Mouse (Mus musculus): ENCODE results near the gene Gm6882. TPM values are rescaled to one million over a fixed set of nuclear protein-coding genes. Genes with fewer than 3 reads are reported as not detected.
"Not testable (repeated sequence)": the region's sequence is repeated elsewhere in the genome, so short reads cannot be mapped to it uniquely, and the experiment has no call there.

Gm6882 gene
- polyA plus RNA-seq (2016; fragmentation: Nextera tagmentation; extraction: Ambion mirVana): not detected in 2 replicates

DNA sequence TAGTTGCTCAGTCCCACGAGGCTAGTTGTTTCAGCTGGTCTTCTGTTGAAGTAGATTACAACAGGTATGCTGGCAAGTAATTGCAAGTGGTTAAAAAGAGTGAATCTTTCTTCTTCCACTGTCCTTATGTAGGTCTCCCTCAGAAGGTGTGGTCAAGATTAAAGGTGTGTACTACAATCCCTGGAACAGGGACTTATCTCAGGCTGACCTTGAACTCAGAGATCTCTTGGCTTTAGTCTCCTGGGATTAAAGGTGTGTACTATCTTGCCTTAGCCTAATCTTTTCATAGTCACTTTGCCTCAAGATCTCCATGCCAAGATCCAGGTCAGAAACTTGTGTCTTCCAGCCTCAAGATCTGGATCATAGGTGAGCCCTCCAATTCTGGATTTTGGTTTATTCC is at the start of gene Gm6882:
TSS of gene Gm6882 (minus strand) at position 101 of the 400 bp plus-strand sequence.
- H3K9ac ChIP-seq; H3K4me3 ChIP-seq; H3K4me2 ChIP-seq (replicated peaks); H3K9me3 ChIP-seq (replicated peaks); ATAC-seq (ENCODE audit: low FRiP score); H3K27ac ChIP-seq; H3K27me3 ChIP-seq; H3K36me3 ChIP-seq; H3K4me1 ChIP-seq: not testable (repeated sequence)
- WGBS: 35% methylated on average over 1 of the region's 1 CpGs

Other genes with a start within 250 kb of the Gm6882 start
- not detected in 2 replicates for gene Gm5157, start 242.3 kb downstream of the Gm6882 start, polyA plus RNA-seq (2016; fragmentation: Nextera tagmentation; extraction: Ambion mirVana)
- not detected in 2 replicates for gene Vmn1r124, start 172.1 kb downstream of the Gm6882 start, polyA plus RNA-seq (2016; fragmentation: Nextera tagmentation; extraction: Ambion mirVana)
- gene Vmn1r125, start 160.6 kb downstream of the Gm6882 start, polyA plus RNA-seq (2016; fragmentation: Nextera tagmentation; extraction: Ambion mirVana): not detected in 2 replicates
- not detected in 2 replicates for gene Vmn1r126, start 131.3 kb downstream of the Gm6882 start, polyA plus RNA-seq (2016; fragmentation: Nextera tagmentation; extraction: Ambion mirVana)
- gene Vmn1r127, start 112.9 kb downstream of the Gm6882 start, polyA plus RNA-seq (2016; fragmentation: Nextera tagmentation; extraction: Ambion mirVana): not detected in 2 replicates
- gene Vmn1r128, start 83.4 kb downstream of the Gm6882 start, polyA plus RNA-seq (2016; fragmentation: Nextera tagmentation; extraction: Ambion mirVana): not detected in 2 replicates
- not detected in 2 replicates for gene Vmn1r129, start 71.5 kb downstream of the Gm6882 start, polyA plus RNA-seq (2016; fragmentation: Nextera tagmentation; extraction: Ambion mirVana)
- not detected in 2 replicates for gene Vmn1r130, start 79.0 kb upstream of the Gm6882 start, polyA plus RNA-seq (2016; fragmentation: Nextera tagmentation; extraction: Ambion mirVana)
- gene Vmn1r131, start 113.3 kb upstream of the Gm6882 start, polyA plus RNA-seq (2016; fragmentation: Nextera tagmentation; extraction: Ambion mirVana): not detected in 2 replicates
- gene Vmn1r132, start 181.3 kb upstream of the Gm6882 start, polyA plus RNA-seq (2016; fragmentation: Nextera tagmentation; extraction: Ambion mirVana): not detected in 2 replicates

All from hindbrain, embryonic 12.5 days (tissue).